Mouse (Mus musculus) limb, embryonic 15.5 days (tissue): ENCODE measurements around the gene Anapc11. TPM values are rescaled to one million over a fixed set of nuclear protein-coding genes. Genes with fewer than 3 reads are reported as not detected.
"Not testable (repeated sequence)": the region's sequence is repeated elsewhere in the genome, so short reads cannot be mapped to it uniquely, and the experiment has no call there.

ENCODE experiments used
- ATAC-seq: fragments of 200-750 bp; cut with Nextera tagmentation; 2 replicates; pipeline ENCODE4 v1.8.0; 2017; ENCODE audit warnings: low read depth, moderate TSS enrichment; ENCODE audit not compliant: insufficient number of reproducible peaks, low FRiP score, low TSS enrichment
- H3K27ac ChIP-seq: fragments of 300-500 bp; sonication (generic); 2 replicates; pipeline ENCODE4 v1.5.1; 2015; ENCODE audit warnings: moderate library complexity, mild to moderate bottlenecking, inconsistent platforms
- H3K27me3 ChIP-seq: fragments of 300-500 bp; sonication (generic); 2 replicates; pipeline ENCODE4 v1.6.1; 2015; ENCODE audit warnings: inconsistent platforms
- H3K36me3 ChIP-seq: fragments of 300-500 bp; sonication (generic); 2 replicates; pipeline ENCODE4 v1.6.1; 2015; ENCODE audit warnings: inconsistent platforms
- H3K4me1 ChIP-seq: fragments of 300-500 bp; sonication (generic); 2 replicates; pipeline ENCODE4 v1.6.1; 2015; ENCODE audit warnings: inconsistent platforms
- H3K4me2 ChIP-seq: fragments of 300-500 bp; sonication (generic); 2 replicates; pipeline ENCODE4 v1.6.1; 2015; ENCODE audit warnings: mild to moderate bottlenecking, inconsistent platforms
- H3K4me3 ChIP-seq: fragments of 300-500 bp; sonication (generic); 2 replicates; pipeline ENCODE4 v1.5.1; 2015; ENCODE audit warnings: mild to moderate bottlenecking, inconsistent platforms
- H3K9ac ChIP-seq: fragments of 300-500 bp; sonication (generic); 2 replicates; pipeline ENCODE4 v1.6.1; 2015; ENCODE audit warnings: inconsistent platforms
- H3K9me3 ChIP-seq: fragments of 300-500 bp; sonication (generic); 2 replicates; pipeline ENCODE4 v1.6.1; 2016; ENCODE audit warnings: inconsistent platforms
- WGBS: fragments of 180-500 bp; shearing (Covaris S2); methylation state at CpG from one replicate; pipeline ENCODE4 v1.1.7; 2015; 5-methylcytosine and 5-hydroxymethylcytosine counted together
- polyA plus RNA-seq: library from polyadenylated mRNA; unstranded; fragments of >200 nt; fragmentation: Nextera tagmentation; extraction: Ambion mirVana; gene quantifications from 2 replicates; pipeline ENCODE4 v1.2.1, GENCODE M21; 2015

Anapc11 gene
- polyA plus RNA-seq, 1 experiment from 2014 or later: 215 TPM

DNA sequence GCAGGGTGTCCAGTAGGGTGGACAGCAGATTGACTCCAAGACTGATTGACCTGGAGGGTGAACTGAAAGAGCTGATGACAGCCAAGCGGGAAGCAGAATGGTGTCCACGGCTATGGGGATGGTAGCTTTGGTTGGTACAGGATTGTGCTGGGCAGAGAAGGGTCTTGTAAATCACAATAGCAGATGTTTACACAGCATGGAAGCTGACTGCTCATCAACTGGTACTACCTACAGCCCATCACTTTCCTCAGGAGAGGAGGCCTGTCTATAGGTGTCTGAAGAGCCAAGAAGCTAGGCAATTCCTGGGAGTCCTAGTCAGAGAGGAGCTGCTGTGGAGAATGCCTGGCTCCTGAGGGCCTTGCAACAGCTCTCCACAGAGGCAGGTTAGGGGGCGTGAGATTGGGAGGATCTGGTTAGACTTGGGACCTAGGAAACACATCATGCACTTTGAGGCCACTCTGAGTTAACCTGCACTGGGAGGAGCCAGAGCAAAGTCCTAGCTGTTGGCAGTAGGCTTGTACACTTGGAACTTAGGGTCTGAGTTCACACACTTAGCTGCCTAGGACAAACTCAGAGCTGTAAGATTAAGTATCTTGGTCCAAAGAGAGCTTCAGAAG lies 21.7 kb upstream of the Anapc11 start:
- H3K4me2 ChIP-seq: no peak overlapping the region
- H3K9ac ChIP-seq: no peak overlapping the region
- 91% methylated on average over 3 of the region's 3 CpGs for WGBS
- H3K27ac ChIP-seq: no peak overlapping the region
- H3K9me3 ChIP-seq: no peaks in the 10 kb centered on the region
- no peak for ATAC-seq
- H3K4me1 ChIP-seq: peaks cover 37% of the 10 kb centered on the region
- H3K36me3 ChIP-seq: peaks cover 33% of the 10 kb centered on the region
- no peak overlapping the region for H3K4me3 ChIP-seq
- H3K27me3 ChIP-seq: no peaks in the 10 kb centered on the region

- ATAC-seq: no peak
- Histone ChIP-seq H3K9ac (no peak overlapping the region), H3K4me1 (peaks cover 40% of the 10 kb centered on the region), H3K27ac (peak overlapping the region; percentile 27; the same call in 1 of the 2 replicates), H3K9me3 (no peaks in the 10 kb centered on the region), H3K4me3 (no peak overlapping the region), H3K27me3 (no peaks in the 10 kb centered on the region), H3K4me2 (no peak overlapping the region), H3K36me3 (peaks cover 33% of the 10 kb centered on the region)
- WGBS: 84% methylated on average over 7 of the region's 7 CpGs
Measured at GRCm38 (mm10) chr11:120577211-120578023, 20.8 kb upstream of the Anapc11 start.

GRCm38 (mm10) chr11:120578024-120578693 lies 20.1 kb upstream of the Anapc11 start:
- H3K4me1 ChIP-seq: peaks cover 40% of the 10 kb centered on the region
- no peaks in the 10 kb centered on the region for H3K27me3 ChIP-seq
- ATAC-seq: no peak
- H3K27ac ChIP-seq: peak overlapping the region; percentile 27; the same call in 1 of the 2 replicates
- no peaks in the 10 kb centered on the region for H3K9me3 ChIP-seq
- no peak overlapping the region for H3K4me3 ChIP-seq
- no peak overlapping the region for H3K9ac ChIP-seq
- peaks cover 33% of the 10 kb centered on the region for H3K36me3 ChIP-seq
- 78% methylated on average over 10 of the region's 10 CpGs for WGBS
- H3K4me2 ChIP-seq: no peak overlapping the region

DNA sequence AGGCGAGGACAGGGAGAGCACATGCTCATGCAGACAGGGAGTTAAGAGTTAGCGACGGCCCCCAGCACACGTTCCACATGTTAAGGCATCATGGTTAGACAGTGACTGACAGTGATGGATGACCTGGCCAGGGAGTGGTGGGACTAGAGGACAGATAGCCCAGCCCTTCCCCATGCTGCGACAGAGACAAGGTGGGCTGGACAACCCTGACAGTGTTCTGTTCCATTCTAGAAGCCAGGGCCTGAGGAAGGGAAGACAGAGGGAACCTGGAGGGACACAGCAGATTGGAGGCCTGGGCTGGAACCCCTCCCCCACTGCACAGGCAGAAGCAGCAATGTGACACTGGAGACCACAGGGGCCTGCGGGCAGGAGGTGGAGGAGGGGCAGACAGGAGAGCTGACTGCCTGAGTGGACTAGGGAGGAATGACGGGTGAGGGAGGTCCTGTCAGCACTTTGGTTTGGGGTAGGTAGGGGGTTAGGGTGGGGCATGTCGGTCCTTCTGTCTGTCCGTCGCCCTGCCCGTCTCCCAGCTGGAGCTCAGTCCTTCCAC lies 19.5 kb upstream of the Anapc11 start:
- H3K9ac ChIP-seq: no peak overlapping the region
- no peak for ATAC-seq

DNA sequence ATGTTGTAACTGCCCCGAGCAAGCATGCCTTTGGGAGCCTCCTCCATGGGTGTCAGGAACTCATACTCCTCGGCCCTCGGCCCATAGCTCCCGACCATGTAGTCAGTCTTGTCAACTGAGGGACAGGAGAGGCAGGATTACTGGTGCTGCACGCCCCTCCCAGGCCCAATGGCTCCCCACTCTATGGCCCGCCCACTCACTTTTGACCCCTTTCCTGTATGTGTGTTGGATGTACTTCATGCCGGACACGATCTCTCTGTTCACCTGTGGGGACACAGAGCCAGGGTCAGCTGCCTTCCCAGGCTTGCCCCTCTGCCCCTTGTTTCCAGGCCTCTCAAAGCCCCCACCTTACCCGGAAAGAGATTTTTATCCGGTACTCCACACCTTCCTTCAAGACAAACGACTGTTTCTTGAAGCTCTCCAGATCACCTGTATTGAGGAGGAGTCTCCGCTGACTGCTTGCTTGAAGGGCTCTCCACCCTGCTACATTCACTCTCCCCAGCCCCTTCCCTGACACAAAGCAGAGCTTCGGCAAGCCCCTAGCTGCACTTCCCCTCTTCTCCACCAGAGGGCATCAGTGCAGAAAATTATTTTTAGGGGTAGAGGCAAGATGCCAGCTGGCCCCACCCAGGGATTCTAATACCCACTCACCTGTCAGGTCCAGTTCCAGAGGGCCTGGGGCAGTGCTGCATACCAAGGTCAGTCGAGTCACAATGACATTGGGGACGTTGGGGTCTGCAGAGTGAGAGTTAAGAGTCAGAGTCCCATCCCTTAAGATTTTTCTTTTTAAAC lies 18.7 kb upstream of the Anapc11 start:
- peak overlapping the region; percentile 95 for H3K27ac ChIP-seq
- H3K9me3 ChIP-seq: no peaks in the 10 kb centered on the region
- H3K4me3 ChIP-seq: peak overlapping the region; percentile 83
- peak overlapping the region; percentile 70 for H3K4me2 ChIP-seq
- no peaks in the 10 kb centered on the region for H3K27me3 ChIP-seq
- peaks cover 36% of the 10 kb centered on the region for H3K4me1 ChIP-seq
- ATAC-seq: no peak
- WGBS: 60% methylated on average over 15 of the region's 15 CpGs
- H3K9ac ChIP-seq: no peak overlapping the region; the same call in 1 of the 2 replicates
- H3K36me3 ChIP-seq: peaks cover 39% of the 10 kb centered on the region

More for the DNA sequence above, 19.5 kb upstream of the Anapc11 start:
- peaks cover 40% of the 10 kb centered on the region for H3K4me1 ChIP-seq
- 0 out of 2 replicates have a peak overlapping the region, but pooled peaks have one; percentile 27 for H3K27ac ChIP-seq
- no peak overlapping the region for H3K4me3 ChIP-seq
- no peaks in the 10 kb centered on the region for H3K9me3 ChIP-seq
- 78% methylated on average over 11 of the region's 11 CpGs for WGBS
- H3K36me3 ChIP-seq: peaks cover 34% of the 10 kb centered on the region
- 0 out of 2 replicates have a peak overlapping the region, but pooled peaks have one; percentile 70 for H3K4me2 ChIP-seq
- H3K27me3 ChIP-seq: no peaks in the 10 kb centered on the region

DNA sequence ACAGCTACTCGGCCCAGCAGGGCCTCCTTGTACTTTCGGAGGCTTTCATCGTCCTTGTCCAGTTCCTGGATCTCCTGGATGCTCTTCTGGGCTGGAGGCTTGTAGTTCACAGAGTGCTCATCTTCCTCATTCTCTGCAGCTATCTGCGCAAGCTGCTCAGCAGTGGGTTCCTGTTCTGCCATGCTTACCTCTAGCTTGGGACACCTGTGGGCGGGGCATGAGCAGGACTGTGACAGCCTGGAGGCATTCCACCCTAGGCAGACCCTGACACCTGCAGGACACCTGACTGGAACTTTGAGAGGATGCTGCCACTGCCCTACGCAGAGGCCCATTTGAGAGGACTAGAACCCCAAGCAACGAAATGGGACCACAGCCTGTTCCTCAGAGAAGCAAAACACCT lies 18.0 kb upstream of the Anapc11 start:
- ATAC-seq: no peak
- Histone ChIP-seq H3K4me3 (peak overlapping the region; percentile 83), H3K27me3 (no peaks in the 10 kb centered on the region), H3K36me3 (peaks cover 39% of the 10 kb centered on the region), H3K4me2 (peak overlapping the region; percentile 70), H3K4me1 (peaks cover 33% of the 10 kb centered on the region), H3K9ac (peak overlapping the region; percentile 90), H3K27ac (peak overlapping the region; percentile 95), H3K9me3 (no peaks in the 10 kb centered on the region)
- WGBS: 52% methylated on average over 7 of the region's 7 CpGs

- ATAC-seq: peak; percentile 41; the same call in 1 of the 2 replicates
- H3K27me3 ChIP-seq: no peaks in the 10 kb centered on the region
Measured at GRCm38 (mm10) chr11:120580871-120581331, 17.3 kb upstream of the Anapc11 start.

GRCm38 (mm10) chr11:120581490-120582267 lies 16.5 kb upstream of the Anapc11 start, which contains the start of gene Arhgdia:
Gene Arhgdia (minus strand): TSS chr11:120581624.
- peak within 1 kb of the TSS; percentile 95 for H3K27ac ChIP-seq
- H3K4me1 ChIP-seq: peaks cover 33% of the 10 kb centered on the region
- no peaks in the 10 kb centered on the region for H3K9me3 ChIP-seq
- peak; percentile 45 for ATAC-seq
- peak within 1 kb of the TSS; percentile 90 for H3K9ac ChIP-seq
- no peaks in the 10 kb centered on the region for H3K27me3 ChIP-seq
- H3K4me3 ChIP-seq: peak within 1 kb of the TSS; percentile 83
- peaks cover 49% of the 10 kb centered on the region for H3K36me3 ChIP-seq
- WGBS: 5% methylated on average over 73 of the region's 75 CpGs
- H3K4me2 ChIP-seq: peak within 1 kb of the TSS; percentile 70

More at GRCm38 (mm10) chr11:120580871-120581331, 17.3 kb upstream of the Anapc11 start:
- Histone ChIP-seq H3K4me2 (peak overlapping the region; percentile 70), H3K4me3 (peak overlapping the region; percentile 83), H3K9ac (peak overlapping the region; percentile 90), H3K9me3 (no peaks in the 10 kb centered on the region), H3K4me1 (peaks cover 33% of the 10 kb centered on the region), H3K27ac (peak overlapping the region; percentile 95), H3K36me3 (peaks cover 41% of the 10 kb centered on the region)
- under 1% methylated on average over 34 of the region's 44 CpGs for WGBS

DNA sequence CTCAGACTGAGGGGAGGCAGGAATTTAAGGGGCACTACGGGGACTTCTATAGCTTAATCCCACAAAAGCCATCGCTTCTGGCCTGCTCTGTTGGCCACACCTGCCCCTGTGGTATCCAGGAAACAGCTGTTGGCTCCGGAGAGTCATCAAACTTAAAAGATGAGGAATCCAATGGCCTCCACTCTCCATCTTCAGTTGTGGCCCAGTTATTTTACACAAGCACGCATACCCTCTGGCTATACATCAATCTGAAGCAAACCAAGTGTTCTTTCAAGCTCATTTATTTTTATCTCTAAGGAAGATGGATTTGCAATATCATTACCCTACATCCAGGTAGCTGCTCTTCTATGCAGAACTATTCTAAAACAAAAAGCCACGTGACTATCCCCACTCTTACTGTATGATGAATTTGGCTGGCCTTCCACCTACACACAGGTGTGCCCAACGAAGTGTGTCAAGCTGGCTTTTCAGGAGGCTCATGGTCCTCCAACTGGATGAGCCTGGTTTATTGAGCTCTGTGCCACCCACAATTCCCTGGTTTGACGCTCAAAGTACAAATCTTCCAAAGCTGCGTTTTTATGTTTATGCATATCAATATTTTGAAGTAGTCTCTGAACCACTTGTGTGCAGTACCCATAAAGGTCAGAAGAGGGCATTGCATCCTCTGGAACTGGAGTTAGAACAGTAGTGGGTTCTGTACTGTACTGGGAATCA lies 15.8 kb upstream of the Anapc11 start:
- Histone ChIP-seq H3K4me1 (peaks cover 33% of the 10 kb centered on the region), H3K27ac (peak overlapping the region; percentile 95), H3K4me3 (peak overlapping the region; percentile 83), H3K36me3 (peaks cover 47% of the 10 kb centered on the region), H3K9me3 (no peaks in the 10 kb centered on the region), H3K9ac (peak overlapping the region; percentile 90), H3K27me3 (no peaks in the 10 kb centered on the region), H3K4me2 (peak overlapping the region; percentile 70)
- WGBS: 64% methylated on average over 8 of the region's 8 CpGs
- no peak for ATAC-seq

DNA sequence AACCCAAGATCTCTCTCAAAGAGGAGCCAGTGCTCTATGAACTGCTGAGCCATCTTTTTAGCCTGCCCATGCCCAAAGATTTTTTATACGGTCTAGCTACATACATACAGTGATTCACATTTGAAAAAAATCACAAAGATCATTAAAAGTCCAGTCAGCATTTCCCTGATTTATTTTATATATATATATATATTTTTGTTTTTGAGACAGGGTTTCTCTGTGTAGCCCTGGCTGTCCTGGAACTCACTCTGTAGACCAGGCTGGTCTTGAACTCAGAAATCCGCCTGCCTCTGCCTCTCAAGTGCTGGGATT lies 15.3 kb upstream of the Anapc11 start:
- H3K36me3 ChIP-seq: peaks cover 47% of the 10 kb centered on the region
- 94% methylated on average over 2 of the region's 2 CpGs for WGBS
- not testable (repeated sequence) for ATAC-seq

More for the DNA sequence above, 15.3 kb upstream of the Anapc11 start:
- H3K27me3 ChIP-seq, H3K4me2 ChIP-seq, H3K4me3 ChIP-seq, H3K9ac ChIP-seq, H3K27ac ChIP-seq, H3K9me3 ChIP-seq: not testable (repeated sequence)
- peaks cover 33% of the 10 kb centered on the region for H3K4me1 ChIP-seq
